Mouse (Mus musculus): ENCODE data around the gene Cysrt1.

DNA sequence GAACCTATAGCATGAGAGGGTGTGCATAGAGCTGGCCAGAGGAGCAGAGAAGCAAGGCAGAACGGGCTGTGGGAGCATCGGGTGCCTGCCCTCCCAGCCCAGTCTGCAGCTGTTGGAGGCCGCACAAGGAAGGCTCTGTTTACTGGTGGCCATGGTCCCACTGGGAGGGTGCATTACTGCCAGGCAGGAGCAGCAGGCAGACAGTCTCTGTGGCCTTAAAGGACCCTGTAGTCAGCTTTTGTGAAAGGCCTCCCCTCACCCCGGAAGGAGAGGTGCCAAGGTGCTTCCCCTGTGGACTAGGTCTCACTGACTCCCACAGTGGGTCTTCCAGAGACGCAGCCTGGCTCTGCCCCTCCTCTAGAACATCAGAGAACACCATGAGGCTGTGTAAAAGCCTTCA, 15.4 kb downstream of the Cysrt1 start:
- no peak for TF ChIP-seq EP300 (optimal IDR thresholded peaks at IDR 0.05)
- TF ChIP-seq CTCF (IDR thresholded peaks at IDR 0.05; ENCODE audit: low read depth) = no peak
